14 mouse cellular contexts compared by ENCODE assay signal in the genomic region with DNA sequence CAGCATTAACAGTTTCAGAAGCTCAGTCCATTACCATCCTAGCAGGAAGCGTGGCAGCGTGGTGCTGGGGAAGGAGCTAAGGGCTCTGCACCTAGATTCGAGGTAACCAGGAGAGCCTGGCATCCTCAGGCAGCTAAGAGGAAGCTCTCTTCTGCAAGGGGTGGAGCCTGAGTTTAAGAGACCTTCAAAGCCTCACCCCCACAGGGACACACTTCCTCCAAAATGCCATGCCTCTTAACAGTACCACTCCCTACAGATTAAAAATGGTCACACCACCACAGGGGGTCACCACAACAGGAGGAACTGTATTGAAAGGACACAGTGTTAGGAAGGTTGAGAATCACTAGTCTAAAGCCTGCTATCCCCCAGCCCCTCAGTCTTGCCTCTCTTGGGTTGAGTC.
"Had no signal": no experiment of that assay in that cellular context is flagged by ENCODE, and none has a peak within 500 bp of the region (broad histone marks: within the 10 kb centered on the region; RNA-seq: fewer than 3 reads in every experiment).

No protein-coding gene starts in this region.

- H3K9ac ChIP-seq: limb, embryonic 15.5 days; liver, embryonic 13.5 days; liver, postnatal 0 days; midbrain, embryonic 15.5 days had no signal

- H3K4me3 ChIP-seq: limb, embryonic 15.5 days; liver, embryonic 13.5 days; megakaryocyte, embryonic 14.5 days; midbrain, embryonic 15.5 days had no signal

- H3K27ac ChIP-seq: kidney, postnatal 0 days; limb, embryonic 15.5 days; liver, embryonic 13.5 days; midbrain, embryonic 15.5 days had no signal

- H3K27me3 ChIP-seq: limb, embryonic 15.5 days; midbrain, embryonic 15.5 days had no signal

- H3K36me3 ChIP-seq: limb, embryonic 15.5 days; liver, embryonic 13.5 days; midbrain, embryonic 15.5 days had no signal

- DNase-seq: kidney, adult 9 months; kidney, postnatal 36 days; layer of hippocampus, adult 9-11 months; layer of hippocampus, postnatal 36 days; liver, embryonic 13.5 days; liver, postnatal 0 days; lung, postnatal 36 days; right cerebral cortex, postnatal 25 days; thymus, postnatal 4 days had no signal

- H3K9me3 ChIP-seq: limb, embryonic 15.5 days; liver, embryonic 13.5 days; megakaryocyte, embryonic 14.5 days; midbrain, embryonic 15.5 days had no signal

- ATAC-seq: liver, postnatal 0 days; midbrain, embryonic 15.5 days had no signal

- H3K4me2 ChIP-seq: limb, embryonic 15.5 days; liver, embryonic 13.5 days; midbrain, embryonic 11.5 days; midbrain, embryonic 15.5 days had no signal

- H3K4me1 ChIP-seq: limb, embryonic 15.5 days; liver, embryonic 13.5 days had no signal
